Mouse (Mus musculus) heart, adult 2 months (tissue): ENCODE results near the gene Trnp1. TPM values are rescaled to one million over a fixed set of nuclear protein-coding genes. Genes with fewer than 3 reads are reported as not detected.

Source experiments
- DNase-seq, 2 experiments: peaks; one replicate each; pipeline ENCODE4 v3.0.0; 2021
- H3K27ac ChIP-seq: fragments of 200-600 bp; 2 replicates; pipeline ENCODE4 v1.8.1; 2022
- H3K27me3 ChIP-seq: fragments of 200-500 bp; 2 replicates; pipeline ENCODE4 v1.6.1; 2012; ENCODE audit warnings: mild to moderate bottlenecking, low read length, inconsistent platforms, mixed read lengths; ENCODE audit not compliant: control insufficient read depth, insufficient read depth
- H3K36me3 ChIP-seq: fragments of 200-500 bp; 2 replicates; pipeline ENCODE4 v1.6.1; 2012; ENCODE audit warnings: low read length, inconsistent platforms; ENCODE audit not compliant: control insufficient read depth, insufficient read depth
- H3K4me1 ChIP-seq: fragments of 200-500 bp; 2 replicates; pipeline ENCODE4 v1.6.1; 2011; ENCODE audit warnings: low read length; ENCODE audit not compliant: control insufficient read depth, insufficient read depth
- H3K4me3 ChIP-seq: fragments of 200-600 bp; 2 replicates; pipeline ENCODE4 v1.8.1; 2022
- H3K79me2 ChIP-seq: fragments of 200-500 bp; replicated peaks from 2 replicates; pipeline ENCODE4 v1.6.1; 2012; ENCODE audit warnings: mild to moderate bottlenecking, inconsistent platforms, low read length, moderate library complexity, mixed read lengths; ENCODE audit not compliant: control insufficient read depth, insufficient read depth
- H3K9ac ChIP-seq: fragments of 200-500 bp; 2 replicates; pipeline ENCODE4 v1.6.1; 2012; ENCODE audit warnings: low read depth, mild to moderate bottlenecking, control low read depth, inconsistent platforms, low read length, mixed read lengths
- CTCF ChIP-seq: fragments of 200-600 bp; IDR thresholded peaks from 2 replicates; pipeline ENCODE4 v1.8.1; 2022; ENCODE audit warnings: antibody characterized with exemption, mild to moderate bottlenecking, moderate library complexity
- EP300 ChIP-seq: fragments of 200-500 bp; IDR thresholded peaks from 2 replicates; pipeline ENCODE4 v1.6.1; 2011; ENCODE audit warnings: low read depth, low read length, control low read depth; ENCODE audit not compliant: insufficient read depth
- POLR2A ChIP-seq: fragments of 200-500 bp; IDR thresholded peaks from 2 replicates; pipeline ENCODE4 v1.6.1; 2011; ENCODE audit warnings: mild to moderate bottlenecking, low read depth, low read length, control low read depth; ENCODE audit not compliant: insufficient read depth
- WGBS: fragments of 180-500 bp; shearing (Covaris S2); methylation state at CpG from one replicate; pipeline ENCODE4 v1.1.7; 2018; 5-methylcytosine and 5-hydroxymethylcytosine counted together
- intact Hi-C: fragments of 180-260 bp; cut with DNase I; formaldehyde crosslinking; loops from one replicate; pipeline ENCODE4 v1.15.1; 2025
- polyA plus RNA-seq: library from polyadenylated mRNA; depleted of rRNA; stranded (reverse); fragments of >200 nt; gene quantifications from 2 replicates; pipeline ENCODE4 v1.2.3, GENCODE M21; 2012
- total RNA-seq, 2 experiments: library from RNA; stranded (reverse); gene quantifications; 2 replicates each; pipeline ENCODE4 v1.2.3; 2021

Trnp1 gene
- total and polyA plus RNA-seq, 3 experiments, result 2.0 to 2.4 (median 2.1) TPM

DNA sequence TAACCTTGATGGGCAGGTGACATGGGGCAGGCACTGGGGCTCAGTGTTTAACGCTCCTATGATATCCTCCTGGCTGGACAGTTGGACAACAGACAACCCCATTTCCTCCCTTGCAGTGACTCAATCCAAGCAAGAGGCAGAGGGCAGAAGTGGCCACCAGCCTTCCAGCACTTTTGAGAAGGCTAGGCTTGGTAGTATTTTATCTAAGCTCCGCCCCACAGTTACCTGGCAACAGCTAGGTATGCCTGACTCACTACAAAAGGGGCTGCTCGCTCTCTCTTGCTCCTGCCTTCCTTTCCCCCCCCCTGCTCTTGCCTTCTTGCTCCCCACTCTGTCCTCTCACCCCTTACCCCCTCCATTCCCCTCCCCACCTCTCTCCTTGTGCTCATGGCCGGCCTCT lies 37.0 kb downstream of the Trnp1 start:
- Histone ChIP-seq H3K79me2 (no peaks in the 10 kb centered on the region), H3K4me3 (no peak overlapping the region), H3K27ac (no peak overlapping the region), H3K9ac (no peak overlapping the region), H3K4me1 (peaks cover 9% of the 10 kb centered on the region), H3K36me3 (peaks cover 2% of the 10 kb centered on the region; the same call in 1 of the 2 replicates), H3K27me3 (no peaks in the 10 kb centered on the region)
- intact Hi-C loops, result no loop called here
- WGBS, result 76% methylated on average over 4 of the region's 4 CpGs
- no peak for DNase-seq
- TF ChIP-seq EP300 (no peak), POLR2A (no peak)

DNA sequence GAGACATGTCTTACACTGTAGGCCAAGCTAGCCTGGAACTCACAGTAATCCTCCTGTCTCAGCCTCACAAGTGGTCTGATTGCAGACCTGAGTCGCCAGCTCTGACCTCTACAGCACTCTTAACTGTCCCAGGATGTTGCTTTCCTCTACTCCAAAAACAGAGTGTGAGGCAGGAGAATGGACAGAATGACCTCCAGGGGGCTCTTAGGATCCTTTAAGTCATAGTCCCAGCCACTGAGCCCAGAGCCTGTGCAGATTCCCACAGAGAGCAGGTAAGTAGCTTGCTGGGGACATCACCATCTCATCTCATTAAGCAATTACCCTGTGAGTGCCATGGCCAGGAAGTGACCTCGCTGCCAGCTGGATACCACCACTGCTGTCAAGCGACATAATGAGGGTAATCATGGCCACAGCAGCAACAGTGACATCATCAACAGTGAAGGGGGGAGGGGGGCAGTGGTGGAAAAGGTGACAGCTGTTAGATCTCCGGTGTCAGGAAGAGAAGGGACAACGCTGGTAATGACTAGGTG lies 37.5 kb downstream of the Trnp1 start:
- H3K27ac ChIP-seq, result no peak overlapping the region
- H3K4me3 ChIP-seq, result no peak overlapping the region
- H3K36me3 ChIP-seq, result peaks cover 2% of the 10 kb centered on the region; the same call in 1 of the 2 replicates
- intact Hi-C loops, result no loop called here
- peaks cover 9% of the 10 kb centered on the region for H3K4me1 ChIP-seq
- H3K79me2 ChIP-seq, result no peaks in the 10 kb centered on the region
- no peak overlapping the region for H3K9ac ChIP-seq
- no peak for TF ChIP-seq CTCF
- no peak for DNase-seq
- H3K27me3 ChIP-seq, result no peaks in the 10 kb centered on the region
- WGBS, result 62% methylated on average over 5 of the region's 5 CpGs

DNA sequence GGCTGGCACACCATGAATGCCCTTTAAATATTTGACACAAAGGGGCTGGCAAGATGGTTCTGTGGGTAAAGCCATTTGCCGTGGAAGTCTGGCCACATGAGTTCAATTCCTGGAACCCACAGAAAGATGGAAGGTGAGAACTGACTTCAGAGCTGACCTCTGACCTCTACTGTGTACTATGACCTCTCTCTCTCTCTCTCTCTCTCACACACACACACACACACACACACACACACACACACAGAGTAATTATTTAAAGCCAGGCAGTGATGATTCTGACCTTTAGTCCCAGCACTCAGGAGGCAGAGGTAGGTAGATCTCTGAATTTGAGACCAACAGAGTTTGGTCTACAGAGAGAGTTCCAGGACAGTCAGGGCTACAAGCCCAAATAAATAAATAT lies 38.3 kb downstream of the Trnp1 start:
- WGBS, result 92% methylated on average over 1 of the region's 1 CpGs
- H3K4me3 ChIP-seq, result no peak overlapping the region
- TF ChIP-seq EP300, result no peak
- intact Hi-C loops, result no loop called here
- H3K9ac ChIP-seq, result no peak overlapping the region
- H3K36me3 ChIP-seq, result peaks cover 2% of the 10 kb centered on the region; the same call in 1 of the 2 replicates
- no peaks in the 10 kb centered on the region for H3K79me2 ChIP-seq
- no peak for DNase-seq
- no peak overlapping the region for H3K27ac ChIP-seq
- peaks cover 9% of the 10 kb centered on the region for H3K4me1 ChIP-seq
- H3K27me3 ChIP-seq, result no peaks in the 10 kb centered on the region

DNA sequence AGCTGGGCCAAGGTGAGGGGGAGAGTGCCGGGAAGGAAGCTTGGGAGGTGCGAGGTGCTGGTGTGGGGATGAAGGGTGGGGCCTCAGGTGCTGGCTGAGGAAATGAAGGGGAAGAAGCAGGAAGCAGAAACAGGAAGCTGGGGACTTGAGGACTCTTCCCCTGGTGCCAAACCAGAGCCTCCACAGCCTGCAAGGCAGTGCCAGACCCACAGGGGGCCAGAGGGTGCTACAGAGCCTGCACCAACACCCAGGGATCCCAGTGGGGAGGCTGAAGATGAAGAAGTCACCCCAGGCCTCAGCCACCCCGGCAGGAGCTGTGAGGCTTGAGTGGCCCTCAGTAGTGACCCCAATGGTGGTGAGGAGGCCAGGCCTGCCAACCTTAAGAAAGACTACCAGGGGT lies 40.3 kb downstream of the Trnp1 start:
- intact Hi-C loops, result loop anchor here (5.0 kb wide), 1 partner anchor 39 kb away; the partner anchor contains the start of gene Trnp1
- no peak overlapping the region for H3K27ac ChIP-seq
- WGBS, result 50% methylated on average over 3 of the region's 3 CpGs
- H3K9ac ChIP-seq, result no peak overlapping the region
- H3K27me3 ChIP-seq, result no peaks in the 10 kb centered on the region
- no peak for DNase-seq
- H3K4me1 ChIP-seq, result peaks cover 5% of the 10 kb centered on the region; the same call in 1 of the 2 replicates
- no peak overlapping the region for H3K4me3 ChIP-seq
- H3K79me2 ChIP-seq, result no peaks in the 10 kb centered on the region
- peaks cover 2% of the 10 kb centered on the region; the same call in 1 of the 2 replicates for H3K36me3 ChIP-seq
- TF ChIP-seq EP300 (no peak), POLR2A (no peak), CTCF (0 out of 2 replicates have a peak, but pooled peaks have one; percentile 6)

DNA sequence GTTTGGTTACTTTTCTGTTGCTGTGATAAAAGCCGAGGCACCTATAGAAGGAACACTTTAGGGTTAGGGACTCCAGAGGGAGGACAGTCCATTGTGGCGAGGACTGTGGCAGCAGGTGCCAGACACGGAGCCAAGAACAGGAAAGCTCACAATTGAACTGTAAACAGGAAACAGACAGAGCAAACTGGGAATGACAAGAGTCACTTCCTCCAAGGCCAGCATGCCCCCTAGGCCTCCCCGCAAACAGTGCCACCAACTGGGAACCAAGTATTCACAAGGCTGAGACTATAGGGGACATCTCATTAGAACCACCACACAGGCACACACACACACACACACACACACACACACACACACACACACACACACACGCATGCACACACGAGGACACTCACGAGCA lies 45.9 kb downstream of the Trnp1 start:
- WGBS, result 63% methylated on average over 7 of the region's 7 CpGs
- H3K36me3 ChIP-seq, result no peaks in the 10 kb centered on the region
- no peak overlapping the region for H3K9ac ChIP-seq
- H3K4me3 ChIP-seq, result no peak overlapping the region
- intact Hi-C loops, result no loop called here
- no peak for DNase-seq
- no peaks in the 10 kb centered on the region for H3K79me2 ChIP-seq
- H3K4me1 ChIP-seq, result peaks cover 2% of the 10 kb centered on the region
- H3K27ac ChIP-seq, result no peak overlapping the region
- TF ChIP-seq POLR2A, result no peak
- no peaks in the 10 kb centered on the region for H3K27me3 ChIP-seq

DNA sequence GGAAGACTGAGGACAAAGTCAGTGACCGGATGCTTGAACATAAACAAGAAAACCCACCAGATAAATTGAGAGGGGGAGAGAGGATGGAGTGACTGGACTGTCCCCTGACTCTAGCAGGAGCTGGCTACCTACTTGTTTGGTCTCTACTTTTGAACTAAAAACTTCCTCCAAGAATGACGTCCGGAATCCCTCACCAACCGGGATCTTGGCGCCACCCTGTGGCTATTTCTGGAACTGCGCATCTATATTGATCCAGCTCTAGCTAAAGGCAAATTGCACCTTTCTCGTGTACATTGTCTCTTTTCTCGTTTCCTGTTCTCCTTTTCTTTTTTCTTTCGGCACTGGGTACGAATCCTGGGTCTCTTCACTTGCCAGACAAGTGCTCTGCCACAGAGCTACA lies 46.8 kb downstream of the Trnp1 start:
- Histone ChIP-seq H3K27me3 (no peaks in the 10 kb centered on the region), H3K4me3 (no peak overlapping the region), H3K27ac (no peak overlapping the region), H3K9ac (no peak overlapping the region), H3K4me1 (peaks cover 2% of the 10 kb centered on the region), H3K79me2 (no peaks in the 10 kb centered on the region), H3K36me3 (no peaks in the 10 kb centered on the region)
- DNase-seq, result peak; percentile 76 to 90
- no peak for TF ChIP-seq POLR2A
- peak; percentile 87 for TF ChIP-seq EP300
- WGBS, result 3% methylated on average over 10 of the region's 10 CpGs
- intact Hi-C loops, result loop anchor here (1.0 kb wide), 1 partner anchor 27 kb away; no protein-coding TSS in a partner anchor
